Mouse (Mus musculus) yolk sac, embryonic 10.5 days (tissue): Measurements from ENCODE around the gene Rims1.

Source experiments
- DNase-seq: peaks from one replicate; pipeline ENCODE4 v3.0.0-alpha.2; 2017; ENCODE audit warnings: low spot score

Rims1 gene

GRCm38 (mm10) chr1:22245748-22246147 is 560.0 kb downstream of the Rims1 start:
- DNase-seq, result no peak
